Mouse (Mus musculus) 3T3-L1 (cell line): ENCODE results near the gene Car11.
A peak's percentile ranks its signal among the peaks of the same experiment; 100 is the strongest.

Experiments
- DNase-seq: peaks from one replicate; pipeline ENCODE4 v3.0.0-alpha.2; 2015; ENCODE audit warnings: low read depth, low spot score

Gene Car11

GRCm38 (mm10) chr7:45689800-45690199, 9.8 kb upstream of the Car11 start:
- DNase-seq: no peak

DNA sequence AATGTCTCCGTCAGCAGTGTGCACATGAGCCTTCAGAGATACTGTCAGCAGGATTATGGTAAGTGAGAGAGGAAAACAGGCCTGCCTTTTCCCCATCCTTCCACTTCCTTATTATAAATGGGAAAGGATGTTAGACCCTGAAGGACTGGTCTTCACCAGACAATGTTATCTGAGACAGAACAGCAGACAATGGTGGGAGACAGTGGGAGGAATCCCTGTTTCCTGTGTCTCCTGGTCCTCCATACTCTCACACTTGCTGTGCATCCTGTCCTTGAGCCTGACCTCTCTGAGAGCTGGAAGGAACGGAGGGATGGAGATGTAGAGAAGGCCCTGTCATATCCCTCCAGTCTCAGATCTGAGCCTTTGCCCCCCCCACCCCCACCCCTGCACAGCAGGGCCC, 7.3 kb upstream of the Car11 start:
- no peak for DNase-seq

DNA sequence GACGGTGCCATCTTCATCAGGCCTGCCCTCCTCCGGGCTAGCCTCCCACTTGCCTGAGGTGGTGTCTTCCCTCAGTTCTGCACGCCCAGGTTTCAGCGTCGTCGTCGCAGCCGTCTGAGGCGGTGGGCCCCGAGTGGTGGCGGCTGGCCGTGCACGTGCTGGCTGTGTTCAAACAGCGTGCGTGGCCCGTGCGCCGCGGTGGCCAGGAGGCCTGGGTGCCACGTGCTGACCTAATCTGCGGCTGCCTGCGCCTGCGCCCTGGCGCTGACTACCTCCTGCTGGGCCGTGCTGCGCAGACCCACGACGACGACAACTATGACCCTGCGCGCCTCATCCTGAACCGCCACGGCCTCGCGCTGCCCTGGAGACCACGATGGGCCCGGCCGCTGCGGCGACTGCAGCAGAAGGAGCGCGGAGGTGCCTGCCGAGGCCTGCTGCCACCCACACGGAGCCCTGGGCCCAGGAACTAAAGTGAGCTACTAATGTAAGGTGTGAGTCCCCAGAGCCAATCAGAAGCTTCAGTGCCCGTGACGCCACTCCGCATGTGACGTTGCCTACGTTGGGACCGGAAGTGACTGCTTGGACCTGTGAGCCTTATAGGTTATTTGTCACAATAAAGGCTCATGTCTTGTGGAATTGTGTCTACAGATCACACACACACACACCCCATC, 5.6 kb upstream of the Car11 start, which contains the start of gene Sec1:
Sec1 (minus strand) TSS at position 482 of the 671 bp plus-strand sequence.
- DNase-seq: no peak

GRCm38 (mm10) chr7:45695098-45695497, 4.5 kb upstream of the Car11 start:
- no peak for DNase-seq

GRCm38 (mm10) chr7:45697894-45698293, 1.7 kb upstream of the Car11 start:
- no peak for DNase-seq

DNA sequence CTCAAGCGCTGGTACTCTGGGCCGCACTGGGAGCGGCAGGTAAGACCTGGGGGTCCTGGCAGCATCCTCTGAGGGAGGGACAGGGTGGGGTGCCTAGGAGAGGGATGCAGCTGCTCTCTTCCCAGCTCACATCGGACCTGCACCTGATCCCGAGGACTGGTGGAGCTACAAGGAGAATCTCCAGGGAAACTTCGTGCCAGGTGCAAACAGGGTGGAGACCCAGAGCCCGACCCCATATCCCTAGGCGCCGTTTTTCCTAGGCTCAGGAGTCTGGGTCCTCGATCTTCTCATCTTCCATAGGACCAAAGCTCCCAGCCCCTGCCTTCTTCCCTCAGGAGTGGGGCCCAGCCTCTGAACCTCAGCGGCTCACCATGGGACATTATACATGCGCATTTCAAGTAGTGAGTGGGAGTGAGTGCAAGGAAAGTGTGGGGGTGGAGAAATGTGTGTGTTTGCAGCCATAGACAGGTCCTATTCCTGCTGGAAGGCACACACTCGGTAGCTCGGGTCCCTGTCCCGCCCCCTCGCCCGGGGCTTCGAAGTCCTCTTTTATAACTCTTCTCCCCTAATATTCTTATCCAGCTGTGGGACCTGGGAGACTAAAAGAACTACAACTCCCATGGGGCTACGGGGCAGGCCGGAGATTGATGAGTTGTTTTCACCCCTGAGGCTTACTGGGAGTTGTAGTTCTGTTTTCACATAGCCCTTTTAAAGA, 815 bp downstream of the Car11 start:
- peak; percentile 87 for DNase-seq

DNA sequence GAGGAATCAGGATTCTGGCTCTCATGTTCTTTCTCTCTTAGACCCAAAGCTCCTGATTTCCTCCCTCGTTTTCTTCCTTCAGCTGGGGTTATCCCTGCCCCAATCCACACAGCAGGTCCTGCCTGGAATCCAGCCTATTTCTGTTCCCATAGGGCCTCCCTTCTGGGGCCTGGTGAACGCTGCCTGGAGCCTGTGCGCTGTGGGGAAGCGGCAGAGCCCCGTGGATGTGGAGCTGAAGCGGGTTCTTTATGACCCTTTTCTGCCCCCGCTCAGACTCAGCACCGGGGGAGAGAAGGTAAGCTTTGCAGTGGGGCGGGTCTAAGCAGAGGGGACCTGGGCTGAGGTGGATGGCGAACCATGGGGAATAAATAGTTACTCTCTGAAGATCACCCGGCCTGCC, 1.4 kb downstream of the Car11 start:
- DNase-seq: no peak

GRCm38 (mm10) chr7:45701607-45702006, 2.0 kb downstream of the Car11 start:
- no peak for DNase-seq

DNA sequence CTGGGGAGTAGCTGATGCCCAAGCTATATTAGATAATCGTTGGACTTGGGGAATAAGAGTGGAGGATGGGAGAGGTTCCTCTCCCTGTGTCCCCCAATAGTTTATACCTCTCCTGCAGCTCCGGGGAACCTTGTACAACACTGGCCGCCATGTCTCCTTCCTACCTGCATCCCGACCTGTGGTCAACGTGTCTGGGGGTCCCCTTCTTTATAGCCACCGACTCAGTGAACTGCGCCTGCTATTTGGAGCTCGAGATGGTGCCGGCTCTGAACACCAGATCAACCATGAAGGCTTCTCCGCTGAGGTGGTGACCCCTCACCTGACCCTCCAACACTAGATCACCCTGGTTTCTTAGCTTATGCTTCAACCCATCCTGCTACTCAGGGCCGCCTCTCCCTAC, 2.7 kb downstream of the Car11 start:
- DNase-seq: no peak

DNA sequence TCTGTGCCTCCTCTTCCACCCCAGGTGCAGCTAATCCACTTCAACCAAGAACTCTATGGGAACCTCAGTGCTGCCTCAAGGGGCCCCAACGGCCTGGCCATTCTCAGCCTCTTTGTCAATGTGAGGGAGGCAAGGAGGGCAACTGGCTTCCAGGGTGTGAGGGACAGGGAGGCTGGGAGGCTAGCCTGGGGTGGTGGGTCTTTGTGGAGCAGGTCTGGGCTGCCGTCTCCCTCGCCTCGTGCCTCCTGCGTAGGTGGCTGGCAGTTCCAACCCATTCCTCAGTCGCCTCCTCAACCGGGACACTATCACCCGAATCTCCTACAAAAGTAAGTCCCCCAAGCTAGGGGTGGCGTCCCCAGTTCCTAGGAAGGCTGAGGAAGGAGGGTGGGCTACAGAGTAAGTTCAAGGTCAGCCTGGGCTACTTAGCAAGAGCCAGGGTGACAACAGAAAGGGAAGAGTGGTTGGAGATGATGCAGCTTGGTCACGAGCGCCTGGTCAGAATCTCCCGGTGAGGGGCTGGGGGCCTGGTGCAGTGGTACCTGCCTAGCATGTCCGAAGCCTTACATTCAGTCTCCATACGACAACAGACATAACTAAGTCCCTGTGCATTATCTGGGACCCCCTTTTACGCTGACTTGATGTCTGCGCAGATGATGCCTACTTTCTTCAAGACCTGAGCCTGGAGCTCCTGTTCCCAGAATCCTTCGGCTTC, 3.3 kb downstream of the Car11 start:
- DNase-seq: no peak

- DNase-seq: no peak
These were observed 3.9 kb downstream of the Car11 start for GRCm38 (mm10) chr7:45703521-45704033.

GRCm38 (mm10) chr7:45704046-45704559, 4.5 kb downstream of the Car11 start:
- peak; percentile 85 for DNase-seq

DNA sequence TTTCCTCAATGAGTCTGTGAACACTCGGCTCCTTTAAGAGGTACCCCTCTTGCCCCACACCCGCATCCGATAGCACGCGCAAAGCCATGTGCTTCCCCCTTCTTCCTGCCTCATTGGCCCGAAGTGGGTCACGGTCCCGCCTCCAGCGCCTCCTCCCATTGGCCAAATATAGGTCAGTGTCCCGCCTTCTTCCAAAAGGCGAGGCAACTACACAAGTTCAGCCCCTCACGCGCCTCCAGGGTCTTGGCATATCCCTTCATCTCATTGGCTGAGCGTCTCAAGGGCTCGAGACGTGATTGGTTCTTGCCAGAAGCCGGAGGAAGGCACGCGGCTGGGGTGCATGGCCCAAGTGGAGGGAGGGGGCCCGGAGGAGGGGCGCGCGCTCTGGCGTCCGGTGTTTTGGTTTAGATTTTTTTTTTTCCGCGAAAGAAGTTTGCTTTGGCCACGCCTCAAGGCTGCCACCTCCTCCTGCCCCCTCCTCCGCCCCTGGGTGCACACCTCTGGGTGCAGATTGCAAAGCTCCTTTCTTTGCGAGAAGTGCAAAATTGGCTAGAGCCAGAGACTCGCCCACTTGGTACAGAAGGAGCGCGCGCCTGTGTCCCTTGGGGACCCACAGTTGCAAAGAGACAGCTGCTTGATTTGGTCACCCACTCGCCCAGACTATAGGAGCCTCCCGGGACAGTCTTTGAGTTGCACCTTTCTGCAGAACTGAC, 5.2 kb downstream of the Car11 start, which contains the start of gene Dbp:
Dbp (plus strand) TSS at position 359 of the 713 bp plus-strand sequence.
- DNase-seq: peak; percentile 98

DNA sequence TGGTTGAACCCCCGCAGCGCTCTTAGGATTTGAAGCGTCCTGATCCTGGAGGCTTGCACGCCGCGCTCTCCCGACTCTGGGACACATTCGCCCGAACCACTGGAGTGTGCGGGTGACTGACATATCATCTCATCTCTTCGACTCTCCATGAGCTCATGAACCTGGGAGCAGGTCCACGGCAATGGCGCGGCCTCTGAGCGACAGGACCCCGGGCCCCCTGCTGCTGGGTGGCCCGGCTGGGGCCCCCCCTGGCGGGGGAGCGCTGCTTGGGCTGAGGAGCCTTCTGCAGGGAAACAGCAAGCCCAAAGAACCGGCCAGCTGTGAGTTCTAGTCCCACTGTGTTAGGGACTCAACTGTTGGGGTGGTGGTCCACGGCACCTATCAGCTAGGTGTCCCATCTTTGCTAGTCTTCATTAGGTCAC, 5.8 kb downstream of the Car11 start:
- no peak for DNase-seq

DNA sequence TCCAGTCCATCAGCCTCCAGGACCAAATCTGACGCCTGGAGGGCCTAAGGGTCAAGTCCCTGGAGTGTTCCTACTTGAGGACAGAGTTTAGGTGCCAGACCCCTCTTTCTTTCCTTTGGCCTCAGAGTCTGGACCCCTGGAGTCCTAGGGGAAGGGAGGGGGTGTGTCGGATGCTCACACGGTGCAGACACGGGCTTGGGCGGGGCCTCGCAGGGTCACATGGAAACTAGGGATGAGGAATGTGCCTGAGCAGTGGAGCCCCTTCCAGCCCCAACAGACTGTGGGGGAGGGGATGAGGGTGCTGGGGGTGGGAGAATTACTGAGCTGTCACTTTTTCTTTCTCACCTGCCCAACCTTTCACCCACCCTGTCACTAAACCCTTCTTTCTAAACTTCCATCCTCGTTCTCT, 6.2 kb downstream of the Car11 start:
- DNase-seq: peak; percentile 75

GRCm38 (mm10) chr7:45706721-45707241, 7.1 kb downstream of the Car11 start:
- peak; percentile 56 for DNase-seq

GRCm38 (mm10) chr7:45707375-45707967, 7.8 kb downstream of the Car11 start:
- DNase-seq: peak; percentile 84

DNA sequence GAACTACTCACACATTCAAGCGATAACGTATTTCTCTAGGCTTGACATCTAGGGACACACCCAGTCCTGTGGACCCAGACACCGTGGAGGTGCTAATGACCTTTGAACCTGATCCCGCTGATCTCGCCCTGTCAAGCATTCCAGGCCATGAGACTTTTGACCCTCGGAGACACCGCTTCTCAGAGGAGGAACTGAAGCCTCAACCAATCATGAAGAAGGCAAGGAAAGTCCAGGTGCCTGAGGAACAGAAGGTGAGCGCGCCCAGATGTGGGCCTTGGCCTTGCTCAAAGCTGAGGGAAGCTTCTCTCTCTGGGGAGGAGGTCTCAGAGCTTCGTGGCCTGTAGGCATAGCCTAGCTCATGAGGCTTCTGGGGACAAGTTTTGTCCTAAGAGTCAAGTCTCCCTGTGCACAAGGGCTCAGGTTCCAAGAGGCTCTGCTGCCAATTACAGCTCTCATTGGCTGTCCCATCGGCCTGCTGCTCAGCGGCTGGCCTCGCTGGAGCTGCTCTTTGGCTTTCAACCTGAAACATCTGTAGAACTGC, 8.6 kb downstream of the Car11 start:
- DNase-seq: no peak

GRCm38 (mm10) chr7:45709036-45709435, 9.4 kb downstream of the Car11 start:
- DNase-seq: no peak

DNA sequence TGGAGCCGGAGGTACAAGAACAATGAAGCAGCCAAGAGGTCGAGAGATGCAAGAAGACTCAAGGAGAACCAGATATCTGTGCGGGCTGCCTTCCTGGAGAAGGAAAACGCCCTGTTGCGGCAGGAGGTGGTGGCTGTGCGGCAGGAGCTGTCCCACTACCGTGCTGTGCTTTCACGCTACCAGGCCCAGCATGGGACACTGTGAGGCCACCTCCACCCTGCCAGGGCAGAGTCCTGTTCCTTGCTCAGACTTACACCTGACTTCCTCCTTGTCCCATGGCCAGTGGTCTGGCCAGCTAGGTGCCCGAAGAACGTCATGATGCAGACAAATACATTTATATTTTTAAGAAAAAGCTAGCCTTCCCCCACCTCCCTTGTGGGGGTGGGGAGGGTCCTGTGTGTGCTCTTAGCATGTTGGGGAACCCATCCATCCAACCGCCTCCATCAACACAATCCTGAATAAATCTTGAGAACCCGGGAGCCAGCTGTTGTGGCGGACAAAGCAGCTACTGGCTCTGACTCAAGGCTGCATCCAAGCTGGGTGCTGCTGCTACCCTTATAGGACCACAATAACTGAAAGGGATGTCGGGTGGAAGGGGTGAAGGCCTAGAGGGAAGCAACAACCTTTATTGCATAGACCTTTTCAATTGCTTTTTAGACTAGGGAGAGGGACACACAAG, 10.2 kb downstream of the Car11 start:
- DNase-seq: no peak
